Mouse (Mus musculus) heart, adult 2 months (tissue): ENCODE results near the gene Meis1. TPM values are rescaled to one million over a fixed set of nuclear protein-coding genes. Genes with fewer than 3 reads are reported as not detected.

ENCODE experiments used
- DNase-seq, 2 experiments: peaks; one replicate each; pipeline ENCODE4 v3.0.0; 2021
- H3K27ac ChIP-seq: fragments of 200-600 bp; 2 replicates; pipeline ENCODE4 v1.8.1; 2022
- H3K27me3 ChIP-seq: fragments of 200-500 bp; 2 replicates; pipeline ENCODE4 v1.6.1; 2012; ENCODE audit warnings: mild to moderate bottlenecking, low read length, inconsistent platforms, mixed read lengths; ENCODE audit not compliant: control insufficient read depth, insufficient read depth
- H3K36me3 ChIP-seq: fragments of 200-500 bp; 2 replicates; pipeline ENCODE4 v1.6.1; 2012; ENCODE audit warnings: low read length, inconsistent platforms; ENCODE audit not compliant: control insufficient read depth, insufficient read depth
- H3K4me1 ChIP-seq: fragments of 200-500 bp; 2 replicates; pipeline ENCODE4 v1.6.1; 2011; ENCODE audit warnings: low read length; ENCODE audit not compliant: control insufficient read depth, insufficient read depth
- H3K4me3 ChIP-seq: fragments of 200-600 bp; 2 replicates; pipeline ENCODE4 v1.8.1; 2022
- H3K79me2 ChIP-seq: fragments of 200-500 bp; replicated peaks from 2 replicates; pipeline ENCODE4 v1.6.1; 2012; ENCODE audit warnings: mild to moderate bottlenecking, inconsistent platforms, low read length, moderate library complexity, mixed read lengths; ENCODE audit not compliant: control insufficient read depth, insufficient read depth
- H3K9ac ChIP-seq: fragments of 200-500 bp; 2 replicates; pipeline ENCODE4 v1.6.1; 2012; ENCODE audit warnings: low read depth, mild to moderate bottlenecking, control low read depth, inconsistent platforms, low read length, mixed read lengths
- CTCF ChIP-seq: fragments of 200-600 bp; IDR thresholded peaks from 2 replicates; pipeline ENCODE4 v1.8.1; 2022; ENCODE audit warnings: antibody characterized with exemption, mild to moderate bottlenecking, moderate library complexity
- EP300 ChIP-seq: fragments of 200-500 bp; IDR thresholded peaks from 2 replicates; pipeline ENCODE4 v1.6.1; 2011; ENCODE audit warnings: low read depth, low read length, control low read depth; ENCODE audit not compliant: insufficient read depth
- POLR2A ChIP-seq: fragments of 200-500 bp; IDR thresholded peaks from 2 replicates; pipeline ENCODE4 v1.6.1; 2011; ENCODE audit warnings: mild to moderate bottlenecking, low read depth, low read length, control low read depth; ENCODE audit not compliant: insufficient read depth
- WGBS: fragments of 180-500 bp; shearing (Covaris S2); methylation state at CpG from one replicate; pipeline ENCODE4 v1.1.7; 2018; 5-methylcytosine and 5-hydroxymethylcytosine counted together
- intact Hi-C: fragments of 180-260 bp; cut with DNase I; formaldehyde crosslinking; loops from one replicate; pipeline ENCODE4 v1.15.1; 2025
- polyA plus RNA-seq: library from polyadenylated mRNA; depleted of rRNA; stranded (reverse); fragments of >200 nt; gene quantifications from 2 replicates; pipeline ENCODE4 v1.2.3, GENCODE M21; 2012
- total RNA-seq, 2 experiments: library from RNA; stranded (reverse); gene quantifications; 2 replicates each; pipeline ENCODE4 v1.2.3; 2021

The Meis1 gene
- total and polyA plus RNA-seq, 3 experiments, result 18.2 to 31.4 (median 29.0) TPM

DNA sequence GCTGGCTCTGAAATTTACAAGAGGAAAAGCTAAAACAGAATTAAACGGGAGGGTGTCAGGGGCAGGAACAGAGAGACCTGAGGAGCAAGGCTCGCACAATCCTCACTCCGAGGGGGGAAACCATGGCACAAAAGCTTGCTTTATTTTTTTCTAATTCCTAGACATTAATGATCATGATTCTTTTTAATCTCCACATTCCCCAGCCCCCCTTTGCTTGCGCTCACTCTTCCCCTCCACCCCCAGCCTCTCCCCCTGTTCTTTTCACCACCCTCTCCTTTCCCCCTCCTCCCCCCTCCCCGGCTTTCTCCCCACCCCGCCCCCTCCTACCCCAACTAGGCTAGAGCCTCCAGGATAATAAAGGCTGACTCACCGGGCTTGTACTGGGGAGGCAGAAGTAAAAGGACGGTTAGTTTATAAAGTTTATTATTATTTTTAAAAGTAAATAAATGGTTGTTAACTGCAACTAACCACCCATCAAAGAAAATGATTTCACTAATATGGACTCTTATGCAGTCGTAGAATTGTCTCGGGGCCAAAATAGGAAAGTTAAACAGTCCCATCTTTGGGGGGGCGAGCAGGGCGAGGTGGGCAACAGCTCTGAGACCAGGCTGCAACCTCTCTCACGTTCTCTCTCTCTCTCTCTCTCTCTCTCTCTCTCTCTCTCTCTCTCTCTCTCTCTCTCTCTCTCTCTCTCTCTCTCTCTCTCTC is 139.9 kb downstream of the Meis1 start:
- no peak for DNase-seq
- Histone ChIP-seq H3K4me3 (no peak overlapping the region), H3K79me2 (no peaks in the 10 kb centered on the region), H3K4me1 (peaks cover 1% of the 10 kb centered on the region; the same call in 1 of the 2 replicates), H3K36me3 (no peaks in the 10 kb centered on the region), H3K27ac (no peak overlapping the region), H3K9ac (no peak overlapping the region), H3K27me3 (peaks cover 7% of the 10 kb centered on the region)
- intact Hi-C loops, result loop anchor here (5.0 to 10.0 kb wide), 4 partner anchors 793 to 1194 kb away; partner anchors contain the start of gene Etaa1
- 25% methylated on average over 12 of the region's 13 CpGs for WGBS
- TF ChIP-seq EP300 (no peak), POLR2A (no peak), CTCF (no peak)

DNA sequence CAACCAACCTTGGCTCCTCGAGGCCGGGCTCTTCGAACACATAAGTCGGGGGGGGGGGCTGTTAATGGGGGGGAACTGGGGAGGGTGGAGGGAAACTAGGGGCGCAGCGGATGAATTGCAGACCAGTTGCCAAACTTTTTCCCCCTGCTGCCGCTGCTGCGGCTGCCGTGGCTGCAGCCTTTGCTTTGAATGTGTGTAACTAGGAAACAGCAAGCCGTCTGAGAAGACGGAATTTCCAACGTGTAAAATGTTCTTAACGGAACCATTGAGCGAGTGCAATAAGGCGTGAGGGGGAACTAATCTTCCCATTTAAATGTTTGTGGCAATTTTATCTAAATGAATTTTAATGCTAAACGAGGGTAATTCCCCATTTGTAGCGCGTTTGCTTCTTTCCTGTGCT is 140.8 kb downstream of the Meis1 start:
- TF ChIP-seq CTCF (no peak), POLR2A (no peak), EP300 (no peak)
- no peaks in the 10 kb centered on the region for H3K79me2 ChIP-seq
- H3K27me3 ChIP-seq, result peaks cover 7% of the 10 kb centered on the region
- under 1% methylated on average over 18 of the region's 18 CpGs for WGBS
- intact Hi-C loops, result loop anchor here (5.0 to 10.0 kb wide), 4 partner anchors 794 to 1193 kb away; partner anchors contain the start of gene Etaa1
- H3K9ac ChIP-seq, result peak overlapping the region; percentile 73
- H3K27ac ChIP-seq, result peak overlapping the region; percentile 72
- peak overlapping the region; percentile 68 for H3K4me3 ChIP-seq
- DNase-seq, result no peak
- no peaks in the 10 kb centered on the region for H3K36me3 ChIP-seq
- H3K4me1 ChIP-seq, result peaks cover 1% of the 10 kb centered on the region; the same call in 1 of the 2 replicates

DNA sequence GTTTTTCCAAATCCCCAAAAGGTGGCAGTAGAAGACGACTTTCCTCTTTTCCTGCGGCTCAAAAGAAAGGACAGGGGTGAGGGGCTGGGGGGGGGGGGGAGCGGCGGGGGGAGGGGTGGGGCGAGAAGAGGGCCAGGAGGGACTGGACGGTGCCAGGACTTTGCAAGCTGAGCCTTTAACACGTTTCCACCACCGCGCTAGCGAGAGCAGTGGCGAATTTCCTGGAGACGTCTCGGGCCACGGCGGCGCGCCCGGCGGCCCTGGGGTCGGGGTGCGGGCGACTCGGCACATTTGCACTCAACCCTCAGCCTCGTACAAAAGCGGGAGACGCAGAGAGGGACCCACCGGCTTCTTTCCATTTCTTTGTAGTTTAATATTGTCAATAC is 141.2 kb downstream of the Meis1 start:
- Histone ChIP-seq H3K79me2 (no peaks in the 10 kb centered on the region), H3K4me1 (peaks cover 1% of the 10 kb centered on the region; the same call in 1 of the 2 replicates), H3K9ac (peak overlapping the region; percentile 73), H3K36me3 (no peaks in the 10 kb centered on the region), H3K4me3 (peak overlapping the region; percentile 68), H3K27me3 (peaks cover 7% of the 10 kb centered on the region), H3K27ac (peak overlapping the region; percentile 72)
- DNase-seq, result peak; percentile 76 to 78
- TF ChIP-seq CTCF, result no peak; the same call in 1 of the 2 replicates
- TF ChIP-seq POLR2A, result peak; percentile 50; the same call in 1 of the 2 replicates
- TF ChIP-seq EP300, result no peak
- WGBS, result 1% methylated on average over 27 of the region's 27 CpGs
- intact Hi-C loops, result loop anchor here (1.0 to 10.0 kb wide), 5 partner anchors 147 to 1193 kb away; partner anchors contain the start of gene Etaa1

DNA sequence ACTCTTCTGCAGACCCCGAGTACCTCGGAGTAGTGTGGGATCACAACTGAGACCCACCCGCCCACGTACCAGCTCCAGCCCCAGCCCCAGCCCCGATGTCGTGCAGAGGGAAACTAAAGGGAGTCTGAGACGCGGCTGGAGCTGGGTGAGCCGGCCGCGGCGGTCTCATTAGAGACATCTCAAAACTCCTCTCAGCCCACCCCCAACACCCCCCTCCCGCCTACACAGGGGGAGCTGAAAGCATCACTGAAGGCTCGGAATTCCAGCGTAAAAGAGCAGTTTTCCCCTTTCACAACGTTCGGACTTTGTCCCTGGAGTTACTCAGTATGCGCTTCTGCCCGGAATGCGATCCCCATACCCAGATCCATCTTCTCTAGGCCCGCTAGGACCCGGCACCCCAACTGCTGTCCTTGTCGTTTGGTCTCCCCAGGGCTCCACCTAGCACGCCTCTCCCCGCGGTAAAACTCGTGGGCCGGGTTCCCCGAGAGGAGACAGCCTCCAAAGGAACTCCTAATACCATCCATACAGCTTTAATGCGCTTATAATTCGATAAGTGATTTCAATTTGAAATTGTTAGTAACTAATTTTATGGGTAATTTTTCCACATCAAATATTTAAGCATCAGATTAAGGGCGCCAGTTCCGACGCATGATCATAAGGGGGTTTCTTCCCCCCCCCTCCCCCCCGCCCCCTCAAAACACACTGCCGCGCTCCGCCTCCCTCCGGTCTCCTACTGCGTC is 141.7 kb downstream of the Meis1 start:
- peaks cover 1% of the 10 kb centered on the region; the same call in 1 of the 2 replicates for H3K4me1 ChIP-seq
- H3K27ac ChIP-seq, result no peak overlapping the region
- H3K27me3 ChIP-seq, result peaks cover 7% of the 10 kb centered on the region
- H3K79me2 ChIP-seq, result no peaks in the 10 kb centered on the region
- H3K36me3 ChIP-seq, result no peaks in the 10 kb centered on the region
- WGBS, result 2% methylated on average over 39 of the region's 40 CpGs
- intact Hi-C loops, result loop anchor here (1.0 to 10.0 kb wide), 5 partner anchors 147 to 1192 kb away; partner anchors contain the start of gene Etaa1
- H3K9ac ChIP-seq, result no peak overlapping the region
- peak; percentile 33 to 61 for DNase-seq
- TF ChIP-seq CTCF (peak; percentile 60; the same call in 1 of the 2 replicates), EP300 (no peak)
- peak overlapping the region; percentile 42 for H3K4me3 ChIP-seq

DNA sequence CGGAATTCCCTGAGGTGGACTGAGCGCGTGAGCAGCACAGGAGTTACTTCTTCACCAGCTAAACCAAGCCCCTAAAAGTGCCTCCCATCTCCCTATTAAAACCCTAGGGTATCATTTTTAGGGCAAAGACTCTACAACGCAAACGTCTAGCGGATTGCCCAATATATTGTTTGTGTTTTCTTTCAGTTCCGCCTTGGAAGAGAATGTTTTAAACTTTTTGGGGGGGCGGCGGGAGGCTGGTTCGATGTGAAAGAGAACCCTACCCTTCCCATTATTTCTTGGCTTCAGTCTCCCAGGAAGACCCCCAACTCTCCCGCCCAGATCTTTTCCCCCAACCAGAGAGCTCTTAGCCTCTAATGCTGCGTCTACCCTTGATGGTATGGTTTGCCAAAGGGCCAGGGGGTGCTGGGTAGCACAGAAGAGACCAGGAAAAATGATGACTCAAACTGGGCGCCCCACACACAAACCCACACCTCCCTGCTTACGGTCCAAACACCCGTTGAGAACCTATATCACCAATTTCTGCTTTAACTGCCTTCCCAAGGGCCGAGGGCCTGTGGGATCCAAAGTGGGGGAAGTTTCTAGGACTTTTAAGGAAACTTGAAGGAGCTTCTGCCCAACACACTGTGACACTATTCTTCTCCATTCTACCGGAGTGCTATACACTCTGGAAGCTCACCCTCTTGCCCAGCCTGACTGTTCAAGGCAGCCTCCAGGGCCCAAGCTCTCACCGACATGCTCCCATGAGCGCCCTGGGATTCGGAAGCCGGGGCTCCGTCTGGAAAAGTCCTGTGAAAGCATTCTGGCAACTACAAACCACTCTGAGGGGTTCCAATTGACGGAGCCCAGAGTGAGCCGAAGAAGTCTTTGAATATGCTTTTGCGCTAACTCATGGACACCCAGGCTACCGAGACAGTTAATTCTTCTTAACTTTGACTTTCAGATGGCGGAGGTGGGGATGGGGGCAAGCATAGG is 142.6 kb downstream of the Meis1 start:
- TF ChIP-seq EP300 (no peak), POLR2A (no peak), CTCF (no peak)
- Histone ChIP-seq H3K27ac (no peak overlapping the region), H3K27me3 (peaks cover 11% of the 10 kb centered on the region), H3K9ac (no peak overlapping the region), H3K79me2 (no peaks in the 10 kb centered on the region), H3K4me1 (peaks cover 3% of the 10 kb centered on the region), H3K36me3 (no peaks in the 10 kb centered on the region), H3K4me3 (no peak overlapping the region)
- 55% methylated on average over 27 of the region's 27 CpGs for WGBS
- intact Hi-C loops, result loop anchor here (5.0 to 10.0 kb wide), 4 partner anchors 796 to 1191 kb away; partner anchors contain the start of gene Etaa1
- no peak for DNase-seq
